Mouse (Mus musculus): ENCODE results near the gene Ankar. TPM values are rescaled to one million over a fixed set of nuclear protein-coding genes. Genes with fewer than 3 reads are reported as not detected.

Ankar gene
- polyA plus RNA-seq, 1 experiment from 2014 or later = not detected

- peaks cover 38% of the 10 kb centered on the region for H3K36me3 ChIP-seq (ENCODE audit: control insufficient read depth, insufficient read depth, low read length)
- H3K9me3 ChIP-seq (ENCODE audit: control insufficient read depth, low read length) = no peaks in the 10 kb centered on the region
- ATAC-seq (ENCODE audit: low FRiP score, low TSS enrichment) = no peak
- no peaks in the 10 kb centered on the region for H3K27me3 ChIP-seq (ENCODE audit: control insufficient read depth, insufficient read depth, low read length)
- no peak overlapping the region for H3K9ac ChIP-seq (ENCODE audit: low read depth, low read length)
- 82% methylated on average over 5 of the region's 5 CpGs for WGBS
- no peak overlapping the region for H3K27ac ChIP-seq (ENCODE audit: low read depth, low read length)
- no peak overlapping the region for H3K4me2 ChIP-seq (replicated peaks; ENCODE audit: low read depth, low read length)
- H3K4me1 ChIP-seq (ENCODE audit: control insufficient read depth, insufficient read depth, low read length) = peaks cover 10% of the 10 kb centered on the region
- H3K4me3 ChIP-seq (ENCODE audit: low read length) = no peak overlapping the region
Measured at GRCm38 (mm10) chr1:72602186-72602585, 98.2 kb downstream of the Ankar start.

DNA sequence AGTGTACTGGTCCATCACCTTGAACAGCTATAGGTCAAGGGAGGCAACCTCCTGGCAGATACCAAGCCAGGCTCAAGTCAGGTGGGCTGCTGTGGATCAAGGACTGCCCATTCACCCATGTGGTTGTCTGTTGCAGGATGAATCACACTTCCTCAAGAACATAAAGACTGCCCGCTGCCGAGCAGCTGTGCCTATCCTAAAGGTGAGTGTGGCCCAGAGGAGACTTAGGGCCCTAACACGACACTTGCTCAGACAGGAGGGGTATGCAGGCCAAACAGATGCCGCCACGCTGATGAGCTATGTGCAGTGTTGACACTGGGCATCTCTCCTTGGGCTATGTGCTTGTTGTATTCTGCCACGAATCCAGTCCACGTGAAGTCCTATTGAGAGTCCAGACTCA is 99.1 kb downstream of the Ankar start:
- ATAC-seq (ENCODE audit: low FRiP score, low TSS enrichment) = no peak
- H3K27me3 ChIP-seq (ENCODE audit: control insufficient read depth, insufficient read depth, low read length) = no peaks in the 10 kb centered on the region
- H3K9me3 ChIP-seq (ENCODE audit: control insufficient read depth, low read length) = no peaks in the 10 kb centered on the region
- peaks cover 45% of the 10 kb centered on the region for H3K36me3 ChIP-seq (ENCODE audit: control insufficient read depth, insufficient read depth, low read length)
- no peak overlapping the region for H3K27ac ChIP-seq (ENCODE audit: low read depth, low read length)
- peaks cover 10% of the 10 kb centered on the region for H3K4me1 ChIP-seq (ENCODE audit: control insufficient read depth, insufficient read depth, low read length)
- no peak overlapping the region for H3K4me2 ChIP-seq (replicated peaks; ENCODE audit: low read depth, low read length)
- 92% methylated on average over 7 of the region's 7 CpGs for WGBS
- no peak overlapping the region for H3K9ac ChIP-seq (ENCODE audit: low read depth, low read length)
- H3K4me3 ChIP-seq (ENCODE audit: low read length) = no peak overlapping the region

DNA sequence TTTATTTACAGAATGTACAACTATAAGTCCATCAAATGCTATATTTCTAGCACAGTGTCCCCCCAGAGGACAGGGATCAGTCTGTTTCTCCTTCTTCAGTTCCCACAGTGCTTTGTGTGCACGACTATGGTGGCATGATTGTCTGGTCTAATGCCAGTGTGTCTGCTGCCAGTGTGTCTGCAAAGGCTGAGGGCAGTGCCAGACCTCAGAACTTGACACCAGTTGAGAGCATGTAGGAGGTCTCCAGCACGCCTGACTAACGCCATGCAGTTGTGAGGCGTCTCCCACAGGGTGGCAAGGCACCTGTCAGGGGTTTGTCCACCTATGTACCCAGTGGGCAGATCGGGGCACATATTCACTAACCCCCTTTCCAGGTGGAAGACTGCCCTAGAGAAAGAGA is 99.6 kb downstream of the Ankar start:
- H3K27me3 ChIP-seq (ENCODE audit: control insufficient read depth, insufficient read depth, low read length) = no peaks in the 10 kb centered on the region
- H3K9me3 ChIP-seq (ENCODE audit: control insufficient read depth, low read length) = no peaks in the 10 kb centered on the region
- H3K36me3 ChIP-seq (ENCODE audit: control insufficient read depth, insufficient read depth, low read length) = peaks cover 50% of the 10 kb centered on the region
- no peak for ATAC-seq (ENCODE audit: low FRiP score, low TSS enrichment)
- peaks cover 10% of the 10 kb centered on the region for H3K4me1 ChIP-seq (ENCODE audit: control insufficient read depth, insufficient read depth, low read length)
- H3K4me3 ChIP-seq (ENCODE audit: low read length) = no peak overlapping the region
- no peak overlapping the region for H3K27ac ChIP-seq (ENCODE audit: low read depth, low read length)
- H3K9ac ChIP-seq (ENCODE audit: low read depth, low read length) = no peak overlapping the region
- WGBS = 84% methylated on average over 5 of the region's 5 CpGs
- no peak overlapping the region for H3K4me2 ChIP-seq (replicated peaks; ENCODE audit: low read depth, low read length)

GRCm38 (mm10) chr1:72599146-72600101 is 101.0 kb downstream of the Ankar start:
- H3K4me2 ChIP-seq (replicated peaks; ENCODE audit: low read depth, low read length) = 0 out of 2 replicates have a peak overlapping the region, but pooled peaks have one; percentile 2
- no peak overlapping the region for H3K27ac ChIP-seq (ENCODE audit: low read depth, low read length)
- H3K4me1 ChIP-seq (ENCODE audit: control insufficient read depth, insufficient read depth, low read length) = peaks cover 10% of the 10 kb centered on the region
- no peaks in the 10 kb centered on the region for H3K9me3 ChIP-seq (ENCODE audit: control insufficient read depth, low read length)
- no peak overlapping the region for H3K9ac ChIP-seq (ENCODE audit: low read depth, low read length)
- 54% methylated on average over 21 of the region's 21 CpGs for WGBS
- peaks cover 53% of the 10 kb centered on the region for H3K36me3 ChIP-seq (ENCODE audit: control insufficient read depth, insufficient read depth, low read length)
- H3K4me3 ChIP-seq (ENCODE audit: low read length) = no peak overlapping the region
- ATAC-seq (ENCODE audit: low FRiP score, low TSS enrichment) = peak; percentile 63
- H3K27me3 ChIP-seq (ENCODE audit: control insufficient read depth, insufficient read depth, low read length) = no peaks in the 10 kb centered on the region

- Histone ChIP-seq H3K4me1 (ENCODE audit: control insufficient read depth, insufficient read depth, low read length) (peaks cover 10% of the 10 kb centered on the region), H3K4me2 (replicated peaks; ENCODE audit: low read depth, low read length) (no peak overlapping the region), H3K36me3 (ENCODE audit: control insufficient read depth, insufficient read depth, low read length) (peaks cover 61% of the 10 kb centered on the region), H3K27me3 (ENCODE audit: control insufficient read depth, insufficient read depth, low read length) (no peaks in the 10 kb centered on the region), H3K27ac (ENCODE audit: low read depth, low read length) (no peak overlapping the region), H3K9ac (ENCODE audit: low read depth, low read length) (no peak overlapping the region), H3K4me3 (ENCODE audit: low read length) (no peak overlapping the region), H3K9me3 (ENCODE audit: control insufficient read depth, low read length) (no peaks in the 10 kb centered on the region)
- 84% methylated on average over 5 of the region's 5 CpGs for WGBS
- ATAC-seq (ENCODE audit: low FRiP score, low TSS enrichment) = no peak
Measured at GRCm38 (mm10) chr1:72596231-72596630, 104.1 kb downstream of the Ankar start.

DNA sequence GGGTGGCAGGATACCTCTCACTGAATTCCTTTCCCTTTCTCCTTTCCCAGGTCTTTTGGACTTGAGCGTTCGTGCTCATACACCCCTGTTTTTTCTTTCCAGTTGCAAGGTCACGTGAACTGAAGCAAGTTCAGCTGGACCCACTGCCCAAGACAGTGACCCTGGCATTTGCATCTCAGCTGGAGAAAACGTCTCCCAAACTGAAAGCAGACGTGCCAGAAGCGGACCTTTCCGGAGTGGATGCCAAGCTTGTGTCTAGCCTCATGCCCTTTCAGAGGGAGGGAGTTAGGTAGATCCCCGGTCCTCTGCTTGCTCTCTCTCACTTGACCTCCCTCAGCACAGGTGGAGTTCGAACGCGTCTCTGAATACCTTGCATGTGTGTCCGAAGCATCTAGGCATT is 104.7 kb downstream of the Ankar start:
- Histone ChIP-seq H3K4me3 (ENCODE audit: low read length) (no peak overlapping the region), H3K27me3 (ENCODE audit: control insufficient read depth, insufficient read depth, low read length) (no peaks in the 10 kb centered on the region), H3K4me1 (ENCODE audit: control insufficient read depth, insufficient read depth, low read length) (peaks cover 10% of the 10 kb centered on the region), H3K27ac (ENCODE audit: low read depth, low read length) (no peak overlapping the region), H3K9ac (ENCODE audit: low read depth, low read length) (no peak overlapping the region), H3K4me2 (replicated peaks; ENCODE audit: low read depth, low read length) (no peak overlapping the region), H3K9me3 (ENCODE audit: control insufficient read depth, low read length) (no peaks in the 10 kb centered on the region), H3K36me3 (ENCODE audit: control insufficient read depth, insufficient read depth, low read length) (peaks cover 61% of the 10 kb centered on the region)
- WGBS = 93% methylated on average over 12 of the region's 12 CpGs
- ATAC-seq (ENCODE audit: low FRiP score, low TSS enrichment) = no peak

- Histone ChIP-seq H3K4me2 (replicated peaks; ENCODE audit: low read depth, low read length) (no peak overlapping the region), H3K4me1 (ENCODE audit: control insufficient read depth, insufficient read depth, low read length) (no peaks in the 10 kb centered on the region), H3K9ac (ENCODE audit: low read depth, low read length) (no peak overlapping the region), H3K36me3 (ENCODE audit: control insufficient read depth, insufficient read depth, low read length) (peaks cover 63% of the 10 kb centered on the region), H3K9me3 (ENCODE audit: control insufficient read depth, low read length) (no peaks in the 10 kb centered on the region), H3K4me3 (ENCODE audit: low read length) (no peak overlapping the region), H3K27me3 (ENCODE audit: control insufficient read depth, insufficient read depth, low read length) (no peaks in the 10 kb centered on the region), H3K27ac (ENCODE audit: low read depth, low read length) (no peak overlapping the region)
- ATAC-seq (ENCODE audit: low FRiP score, low TSS enrichment) = no peak
- 87% methylated on average over 20 of the region's 20 CpGs for WGBS
Measured at GRCm38 (mm10) chr1:72593340-72593951, 106.9 kb downstream of the Ankar start.

All from kidney, embryonic 14.5 days (tissue).